Mouse (Mus musculus) myocyte (in vitro differentiated cells): ENCODE results near the gene Cdc42bpb. TPM values are rescaled to one million over a fixed set of nuclear protein-coding genes. Genes with fewer than 3 reads are reported as not detected.
A peak's percentile ranks its signal among the peaks of the same experiment; 100 is the strongest.

ENCODE experiments used
- H3K27me3 ChIP-seq: one replicate; pipeline ENCODE4 v1.6.1; 2011; ENCODE audit not compliant: control insufficient read depth, insufficient read depth, insufficient read length
- H3K36me3 ChIP-seq: one replicate; pipeline ENCODE4 v1.6.1; 2011; ENCODE audit not compliant: control insufficient read depth, insufficient read depth
- H3K4me2 ChIP-seq: one replicate; pipeline ENCODE4 v1.6.1; 2011; ENCODE audit warnings: low read depth, control low read depth
- H3K4me3 ChIP-seq: one replicate; pipeline ENCODE4 v1.5.1; 2011; ENCODE audit warnings: mild to moderate bottlenecking, control low read depth, moderate library complexity
- H3K79me2 ChIP-seq: one replicate; pipeline ENCODE4 v1.6.1; 2011; ENCODE audit not compliant: control insufficient read depth, insufficient read depth
- H3ac ChIP-seq: one replicate; pipeline ENCODE4 v1.6.1; 2011; ENCODE audit not compliant: control insufficient read depth, insufficient read length
- CEBPB ChIP-seq: IDR thresholded peaks from 2 replicates; pipeline ENCODE4 v1.6.1; 2011; ENCODE audit warnings: mild to moderate bottlenecking, moderate library complexity; ENCODE audit not compliant: poor library complexity, insufficient read depth, severe bottlenecking
- E2F4 ChIP-seq: IDR thresholded peaks from one replicate; pipeline ENCODE4 v1.6.1; 2011; ENCODE audit warnings: mild to moderate bottlenecking, control low read depth, moderate library complexity; ENCODE audit not compliant: insufficient read depth
- MAX ChIP-seq: IDR thresholded peaks from one replicate; pipeline ENCODE4 v1.6.1; 2011; ENCODE audit warnings: low read depth, mild to moderate bottlenecking, control low read depth
- MYOD1 ChIP-seq, 3 experiments: IDR thresholded peaks; one replicate each; pipeline ENCODE4 v1.6.1; 2011; ENCODE audit warnings: control low read depth in 2 of 3, low read depth in 2 of 3, mild to moderate bottlenecking in 2 of 3, moderate library complexity in 1 of 3; ENCODE audit not compliant: insufficient read length in 2 of 3, control insufficient read depth in 1 of 3
- MYOG ChIP-seq, 3 experiments: IDR thresholded peaks; one replicate each; pipeline ENCODE4 v1.6.1; 2011; ENCODE audit warnings: control low read depth in 2 of 3, low read depth in 2 of 3, mild to moderate bottlenecking in 2 of 3; ENCODE audit not compliant: insufficient read length in 2 of 3, control insufficient read depth in 1 of 3, insufficient read depth in 1 of 3
- POLR2A ChIP-seq: IDR thresholded peaks from one replicate; pipeline ENCODE4 v1.6.1; 2011; ENCODE audit warnings: low read depth, mild to moderate bottlenecking, control low read depth, moderate library complexity; ENCODE audit not compliant: insufficient read length
- POLR2AphosphoS2 ChIP-seq: IDR thresholded peaks from one replicate; pipeline ENCODE4 v1.6.1; 2011; ENCODE audit warnings: low read depth, control low read depth; ENCODE audit not compliant: insufficient read length
- REST ChIP-seq: IDR thresholded peaks from one replicate; pipeline ENCODE4 v1.6.1; 2011; ENCODE audit warnings: mild to moderate bottlenecking, control low read depth, moderate library complexity; ENCODE audit not compliant: insufficient read depth, insufficient read length
- SRF ChIP-seq: IDR thresholded peaks from one replicate; pipeline ENCODE4 v1.6.1; 2011; ENCODE audit warnings: low read depth; ENCODE audit not compliant: control insufficient read depth, insufficient read length
- TCF12 ChIP-seq: IDR thresholded peaks from one replicate; pipeline ENCODE4 v1.6.1; 2011; ENCODE audit warnings: mild to moderate bottlenecking, control low read depth; ENCODE audit not compliant: poor library complexity, insufficient read depth, severe bottlenecking
- TCF3 ChIP-seq: IDR thresholded peaks from one replicate; pipeline ENCODE4 v1.6.1; 2011; ENCODE audit warnings: low read depth, control low read depth; ENCODE audit not compliant: insufficient read length
- USF1 ChIP-seq: IDR thresholded peaks from one replicate; pipeline ENCODE4 v1.6.1; 2011; ENCODE audit warnings: low read depth, mild to moderate bottlenecking, control low read depth, moderate library complexity
- polyA plus RNA-seq: library from polyadenylated mRNA; unstranded; fragments of >200 nt; fragmentation: generic; extraction: Trizol; gene quantifications from one replicate; pipeline ENCODE4 v1.2.1, GENCODE M21; 2012; ENCODE audit warnings: missing spikeins

The Cdc42bpb gene
- polyA plus RNA-seq, 1 experiment, result 43.2 TPM

GRCm38 (mm10) chr12:111422852-111423251, 45.3 kb upstream of the Cdc42bpb start:
- TF ChIP-seq USF1, result no peak
- no peak for TF ChIP-seq POLR2AphosphoS2
- no peak for TF ChIP-seq POLR2A
- no peak for TF ChIP-seq REST
- TF ChIP-seq MYOD1 (IDR thresholded peaks at IDR 0.05; ENCODE audit: control insufficient read depth in 1 of 3, insufficient read length in 2 of 3, low read depth in 2 of 3), result no peak
- TF ChIP-seq TCF3, result no peak
- TF ChIP-seq MAX, result no peak
- no peak for TF ChIP-seq E2F4
- no peak for TF ChIP-seq CEBPB
- no peak for TF ChIP-seq TCF12
- no peak for TF ChIP-seq SRF
- no peak for TF ChIP-seq MYOG (IDR thresholded peaks at IDR 0.05; ENCODE audit: control insufficient read depth in 1 of 3, insufficient read depth in 1 of 3, insufficient read length in 2 of 3, low read depth in 2 of 3)
- no peaks in the 10 kb centered on the region for H3K36me3 ChIP-seq
- no peaks in the 10 kb centered on the region for H3K27me3 ChIP-seq
- no peaks in the 10 kb centered on the region for H3K79me2 ChIP-seq
- H3K4me2 ChIP-seq, result no peak overlapping the region
- no peak overlapping the region for H3ac ChIP-seq
- H3K4me3 ChIP-seq, result no peak overlapping the region

GRCm38 (mm10) chr12:111420946-111421709, 43.6 kb upstream of the Cdc42bpb start:
- Histone ChIP-seq H3K79me2 (no peaks in the 10 kb centered on the region), H3K4me2 (peak overlapping the region; percentile 18), H3ac (no peak overlapping the region), H3K27me3 (no peaks in the 10 kb centered on the region), H3K36me3 (no peaks in the 10 kb centered on the region), H3K4me3 (no peak overlapping the region)
- TF ChIP-seq MYOD1 (IDR thresholded peaks at IDR 0.05; ENCODE audit: control insufficient read depth in 1 of 3, insufficient read length in 2 of 3, low read depth in 2 of 3), result no peak
- no peak for TF ChIP-seq REST
- no peak for TF ChIP-seq POLR2AphosphoS2
- no peak for TF ChIP-seq MAX
- TF ChIP-seq TCF3, result no peak
- TF ChIP-seq MYOG (IDR thresholded peaks at IDR 0.05; ENCODE audit: control insufficient read depth in 1 of 3, insufficient read depth in 1 of 3, insufficient read length in 2 of 3, low read depth in 2 of 3), result no peak
- TF ChIP-seq USF1, result no peak
- no peak for TF ChIP-seq E2F4
- no peak for TF ChIP-seq SRF
- no peak for TF ChIP-seq POLR2A
- no peak for TF ChIP-seq CEBPB
- no peak for TF ChIP-seq TCF12

GRCm38 (mm10) chr12:111419918-111420317, 42.4 kb upstream of the Cdc42bpb start:
- no peaks in the 10 kb centered on the region for H3K36me3 ChIP-seq
- no peak overlapping the region for H3ac ChIP-seq
- no peaks in the 10 kb centered on the region for H3K27me3 ChIP-seq
- no peak overlapping the region for H3K4me2 ChIP-seq
- no peak overlapping the region for H3K4me3 ChIP-seq
- TF ChIP-seq MAX (no peak), POLR2A (no peak), TCF3 (no peak), REST (no peak), TCF12 (no peak), SRF (no peak), POLR2AphosphoS2 (no peak)
- no peaks in the 10 kb centered on the region for H3K79me2 ChIP-seq

- Histone ChIP-seq H3K4me2 (peak within 1 kb of the TSS; percentile 38), H3K79me2 (no peaks in the 10 kb centered on the region), H3K4me3 (no peak within 1 kb of the TSS), H3K27me3 (no peaks in the 10 kb centered on the region), H3K36me3 (no peaks in the 10 kb centered on the region), H3ac (no peak within 1 kb of the TSS)
- peak in 2 of 3 experiments; percentile 18 to 26 for TF ChIP-seq MYOD1 (IDR thresholded peaks at IDR 0.05; ENCODE audit: control insufficient read depth in 1 of 3, insufficient read length in 2 of 3, low read depth in 2 of 3)
- TF ChIP-seq E2F4, result no peak
- no peak for TF ChIP-seq CEBPB
- TF ChIP-seq MYOG (IDR thresholded peaks at IDR 0.05; ENCODE audit: control insufficient read depth in 1 of 3, insufficient read depth in 1 of 3, insufficient read length in 2 of 3, low read depth in 2 of 3), result peak in 1 of 3 experiments; percentile 30
Observed at GRCm38 (mm10) chr12:111416921-111417779, 39.6 kb upstream of the Cdc42bpb start, which contains the start of gene Exoc3l4. Gene Exoc3l4, plus strand, starts transcription at chr12:111417017.
